Mouse (Mus musculus): ENCODE results near the gene Ube2n.

Ube2n gene

DNA sequence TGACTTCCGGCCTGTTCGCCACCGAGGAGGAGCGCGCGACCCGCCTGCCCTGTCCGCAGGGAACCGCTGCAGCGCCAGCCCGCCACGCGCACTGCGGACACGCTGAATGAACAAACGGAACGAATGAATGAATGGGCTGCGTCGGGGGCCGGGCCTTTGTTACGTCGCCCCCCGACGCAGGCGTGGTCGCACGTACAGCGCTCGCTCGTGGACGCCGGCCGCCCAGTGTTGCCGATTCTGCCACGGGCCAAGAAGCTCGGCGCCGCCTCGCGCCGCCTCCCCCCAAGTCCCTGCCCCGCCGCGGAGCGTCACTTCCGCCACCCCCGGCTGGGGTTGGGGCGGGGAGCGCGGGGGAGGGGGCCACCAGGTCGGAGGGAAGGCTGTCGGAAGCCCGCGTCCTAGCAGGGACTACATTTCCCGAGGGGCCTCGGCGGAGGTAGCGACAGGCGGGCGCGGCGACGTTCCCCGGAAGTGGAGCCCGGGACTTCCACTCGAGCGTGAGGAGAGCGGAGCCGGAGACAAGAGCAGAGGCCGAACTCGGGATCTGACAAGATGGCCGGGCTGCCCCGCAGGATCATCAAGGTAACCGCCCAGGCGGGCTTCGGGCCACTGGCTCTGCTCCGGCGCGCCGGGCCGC is at the start of gene Ube2n:
Gene Ube2n, plus strand, starts transcription at position 490 of the 637 bp plus-strand sequence.
- peak; percentile 94 for DNase-seq (ENCODE audit: low spot score)

GRCm38 (mm10) chr10:95465485-95465896 is 49.5 kb upstream of the Ube2n start:
- DNase-seq (ENCODE audit: low spot score) = no peak

- DNase-seq (ENCODE audit: low spot score) = no peak
Measured at GRCm38 (mm10) chr10:95468894-95469293, 46.1 kb upstream of the Ube2n start.

- DNase-seq (ENCODE audit: low spot score) = no peak
Measured at GRCm38 (mm10) chr10:95471186-95471585, 43.8 kb upstream of the Ube2n start.

DNA sequence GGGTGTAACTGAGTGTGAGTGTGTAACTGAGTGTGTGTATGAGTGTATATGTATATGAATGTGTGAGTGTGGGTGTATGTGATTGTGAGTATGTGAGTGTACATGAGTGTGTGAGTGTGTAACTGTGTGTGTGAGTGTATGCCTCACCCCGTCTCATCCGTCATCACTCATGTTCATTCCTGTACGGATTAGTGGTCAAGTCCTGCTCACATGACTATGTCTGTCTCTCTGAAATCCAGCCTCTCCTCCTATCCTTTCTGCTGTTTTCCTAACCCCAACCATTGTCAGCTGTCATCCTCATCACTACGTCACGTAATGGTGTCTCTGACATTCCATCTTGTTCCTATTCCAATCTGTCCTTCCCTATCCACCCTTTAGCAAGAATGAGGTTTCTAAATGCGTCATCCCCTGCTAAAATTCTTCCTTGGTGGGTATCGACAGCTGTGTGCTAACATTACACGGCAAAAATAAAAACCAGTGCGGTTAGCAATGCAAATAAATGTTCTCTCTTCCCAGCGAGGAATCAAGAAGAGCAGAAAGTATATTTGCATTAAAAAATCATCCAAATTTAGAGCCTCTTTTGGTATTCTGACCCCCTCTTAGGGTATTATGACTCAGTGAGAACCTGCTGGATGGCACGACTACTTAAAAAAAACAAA is 42.9 kb upstream of the Ube2n start:
- DNase-seq (ENCODE audit: low spot score) = no peak

DNA sequence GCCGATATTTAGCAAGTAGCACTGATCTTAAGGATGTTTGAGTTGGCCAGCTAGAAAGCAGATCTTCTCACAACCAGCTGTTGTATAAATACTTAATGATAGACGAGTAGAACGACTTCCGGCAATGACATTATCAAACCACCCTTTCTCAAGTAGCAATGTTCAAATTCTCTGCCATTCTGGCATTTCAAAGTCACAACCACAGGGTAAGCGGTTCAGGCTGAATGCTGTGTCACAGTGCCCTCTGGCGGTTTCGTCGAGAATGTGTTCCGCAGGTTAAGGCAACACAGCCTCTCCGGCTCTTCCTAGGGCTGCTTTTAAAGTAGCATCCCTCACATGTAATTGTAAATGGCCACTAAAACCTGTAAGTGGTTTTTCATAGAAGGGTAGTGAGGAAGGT is 39.0 kb upstream of the Ube2n start:
- peak; percentile 50 for DNase-seq (ENCODE audit: low spot score)

GRCm38 (mm10) chr10:95477516-95477915 is 37.4 kb upstream of the Ube2n start:
- no peak for DNase-seq (ENCODE audit: low spot score)

GRCm38 (mm10) chr10:95489653-95490052 is 25.3 kb upstream of the Ube2n start:
- DNase-seq (ENCODE audit: low spot score) = no peak

- no peak for DNase-seq (ENCODE audit: low spot score)
Measured at GRCm38 (mm10) chr10:95494268-95494667, 20.7 kb upstream of the Ube2n start.

GRCm38 (mm10) chr10:95501033-95501432 is 13.9 kb upstream of the Ube2n start:
- no peak for DNase-seq (ENCODE audit: low spot score)

DNA sequence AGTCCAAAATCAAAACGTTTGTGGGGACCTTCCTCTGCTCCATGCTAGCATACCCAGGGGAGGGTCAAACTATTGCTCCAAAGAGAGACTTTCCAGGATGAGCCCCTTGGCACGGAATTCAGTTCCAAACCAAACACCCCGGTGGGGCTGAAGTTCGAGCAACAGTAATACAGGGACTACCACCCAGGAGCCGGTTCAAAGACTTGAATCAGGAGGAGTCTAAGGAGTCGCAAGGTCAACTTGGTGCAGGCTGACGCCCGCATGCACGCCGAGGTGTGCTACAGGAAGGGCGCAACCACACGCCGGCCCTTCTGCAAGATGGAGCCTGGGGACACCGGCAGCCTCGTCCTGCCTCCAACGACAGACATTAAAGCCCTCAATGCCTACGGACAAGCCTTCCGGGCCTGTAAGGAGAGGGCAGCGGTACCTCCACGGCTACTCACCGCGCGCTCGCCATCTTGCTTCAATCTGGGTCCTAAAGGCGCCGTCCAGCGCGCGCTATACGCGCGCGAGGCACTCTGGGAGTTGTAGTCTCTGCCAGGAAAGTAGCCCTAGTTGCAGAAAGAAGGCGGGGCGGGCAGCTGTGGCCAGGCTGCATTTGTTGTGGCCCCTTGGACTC is 13.4 kb upstream of the Ube2n start, which contains the start of gene Mrpl42:
Gene Mrpl42, minus strand, starts transcription at position 478 of the 619 bp plus-strand sequence.
- DNase-seq (ENCODE audit: low spot score) = peak; percentile 49

- DNase-seq (ENCODE audit: low spot score) = no peak
Measured at GRCm38 (mm10) chr10:95503443-95504235, 11.3 kb upstream of the Ube2n start.

GRCm38 (mm10) chr10:95504341-95504740 is 10.6 kb upstream of the Ube2n start:
- no peak for DNase-seq (ENCODE audit: low spot score)

GRCm38 (mm10) chr10:95508126-95508525 is 6.8 kb upstream of the Ube2n start:
- no peak for DNase-seq (ENCODE audit: low spot score)

DNA sequence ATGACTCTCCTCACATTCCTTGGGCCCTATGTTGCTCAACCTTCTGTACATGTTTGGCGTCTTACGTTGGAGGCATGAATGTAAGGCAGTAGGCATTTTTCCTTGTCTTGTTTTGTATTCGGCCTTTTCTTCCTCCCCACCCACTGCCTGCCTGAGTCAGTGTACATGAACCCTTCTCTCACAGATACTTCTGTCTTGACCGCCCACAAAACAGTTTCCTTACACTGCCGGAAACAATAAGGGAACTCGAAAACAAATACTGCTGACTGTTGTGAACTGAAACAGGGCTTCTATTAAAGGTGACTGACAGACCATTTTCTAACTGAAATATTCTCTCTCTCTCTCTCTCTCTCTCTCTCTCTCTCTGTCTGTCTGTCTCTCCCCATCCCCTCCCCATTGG is 6.2 kb upstream of the Ube2n start:
- no peak for DNase-seq (ENCODE audit: low spot score)

GRCm38 (mm10) chr10:95509263-95509662 is 5.7 kb upstream of the Ube2n start:
- no peak for DNase-seq (ENCODE audit: low spot score)

DNA sequence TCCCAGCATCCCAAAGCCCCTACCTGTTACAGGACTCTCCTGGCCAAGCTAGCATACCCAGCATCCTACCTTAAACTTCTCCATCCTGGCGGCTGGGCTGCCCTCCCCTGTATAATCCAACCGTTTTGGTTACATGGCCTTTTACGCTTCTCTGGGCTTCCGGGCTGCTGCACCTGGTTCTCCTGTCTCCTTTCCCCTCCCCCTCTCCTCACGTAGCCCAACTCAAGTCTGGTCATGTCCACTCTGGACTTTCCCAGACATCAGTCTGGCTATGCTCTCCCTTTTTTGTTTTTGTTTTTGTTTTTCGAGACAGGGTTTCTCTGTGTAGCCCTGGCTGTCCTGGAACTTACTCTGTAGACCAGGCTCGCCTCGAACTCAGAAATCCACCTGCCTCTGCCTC is 2.3 kb upstream of the Ube2n start:
- no peak for DNase-seq (ENCODE audit: low spot score)

GRCm38 (mm10) chr10:95513768-95514556 is 983 bp upstream of the Ube2n start:
- DNase-seq (ENCODE audit: low spot score) = no peak

GRCm38 (mm10) chr10:95515293-95515931 is 467 bp downstream of the Ube2n start:
- DNase-seq (ENCODE audit: low spot score) = no peak

DNA sequence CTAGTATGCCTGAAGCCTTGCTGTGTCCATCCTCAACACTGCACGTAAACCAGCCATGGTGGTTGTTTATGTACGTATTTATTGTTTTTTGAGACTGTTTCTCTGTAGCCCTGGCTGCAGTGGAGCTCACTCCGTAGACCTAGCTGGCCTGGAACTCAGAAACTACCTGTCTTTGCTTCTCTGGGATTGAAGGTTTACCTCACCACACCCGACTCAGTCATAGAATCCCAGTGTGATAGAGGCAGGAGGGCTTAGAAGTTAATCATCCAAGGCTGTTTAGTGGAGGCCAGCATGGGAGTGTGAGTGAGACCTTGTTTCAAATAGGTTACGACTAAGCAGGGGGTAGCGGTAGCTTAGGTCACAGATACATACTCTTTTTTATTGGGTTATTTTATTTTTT is 2.7 kb downstream of the Ube2n start:
- no peak for DNase-seq (ENCODE audit: low spot score)

- no peak for DNase-seq (ENCODE audit: low spot score)
Measured at GRCm38 (mm10) chr10:95525037-95525675, 10.2 kb downstream of the Ube2n start.

All from urinary bladder, postnatal 10 days (tissue).